Mouse (Mus musculus): ENCODE measurements at regions not wholly inside any gene's neighbourhood (a gene's known extent, or its start where the extent isn't known, plus 50 kb on each side); places are given as distances from the start of the nearest gene placed in this dataset.

- H3K27me3 ChIP-seq: no peaks in the 10 kb centered on the region
- ChIA-PET POLR2A (interaction anchor here (0.8 kb wide), 1 partner anchor 124 kb away, joined by 3 read pairs; no protein-coding TSS in a partner anchor), CTCF (no interaction called here)
- TF ChIP-seq CTCF (IDR thresholded peaks at IDR 0.05): no peak
- no peak for ATAC-seq
- in situ Hi-C loops (cut with MboI; ENCODE audit: low pct_unique_long_range_greater_than_20kb): no loop called here
- no peak for DNase-seq (ENCODE audit: low read depth, low spot score)
These were observed 248.9 kb downstream of the Nedd1 start for GRCm38 (mm10) chr10:92473282-92473681.

- ChIA-PET POLR2A (no interaction called here), CTCF (no interaction called here)
- DNase-seq (ENCODE audit: low read depth, low spot score): no peak
- no peak for TF ChIP-seq CTCF (IDR thresholded peaks at IDR 0.05)
- H3K27me3 ChIP-seq: no peaks in the 10 kb centered on the region
- in situ Hi-C loops (cut with MboI; ENCODE audit: low pct_unique_long_range_greater_than_20kb): no loop called here
- no peak for ATAC-seq
These were observed 251.1 kb downstream of the Nedd1 start for GRCm38 (mm10) chr10:92471111-92471510.

GRCm38 (mm10) chr10:92455195-92455594, 267.0 kb downstream of the Nedd1 start:
- POLR2A ChIA-PET: interaction anchor here (0.6 kb wide), 1 partner anchor 15 kb away, joined by 3 read pairs; no protein-coding TSS in a partner anchor
- ATAC-seq (no peak), DNase-seq (ENCODE audit: low read depth, low spot score) (no peak)
- in situ Hi-C loops (cut with MboI; ENCODE audit: low pct_unique_long_range_greater_than_20kb): no loop called here
- no peaks in the 10 kb centered on the region for H3K27me3 ChIP-seq
- CTCF ChIA-PET: interaction anchor here (1.0 kb wide), 1 partner anchor 13 kb away, joined by 3 read pairs; no protein-coding TSS in a partner anchor
- TF ChIP-seq CTCF (IDR thresholded peaks at IDR 0.05): no peak

- in situ Hi-C loops (cut with MboI; ENCODE audit: low pct_unique_long_range_greater_than_20kb): no loop called here
- DNase-seq (ENCODE audit: low read depth, low spot score): no peak
- no peaks in the 10 kb centered on the region for H3K27me3 ChIP-seq
- ChIA-PET POLR2A (no interaction called here), CTCF (interaction anchor here (1.2 to 1.9 kb wide), 2 partner anchors 9 to 12 kb away, joined by 3 to 4 read pairs; no protein-coding TSS in a partner anchor)
- no peak for ATAC-seq
- no peak for TF ChIP-seq CTCF (IDR thresholded peaks at IDR 0.05)
These were observed 268.7 kb downstream of the Nedd1 start for GRCm38 (mm10) chr10:92453550-92453949.

GRCm38 (mm10) chr10:92445957-92446356, 276.3 kb downstream of the Nedd1 start:
- CTCF ChIA-PET: no interaction called here
- H3K27me3 ChIP-seq: no peaks in the 10 kb centered on the region
- TF ChIP-seq CTCF (IDR thresholded peaks at IDR 0.05): no peak
- in situ Hi-C loops (cut with MboI; ENCODE audit: low pct_unique_long_range_greater_than_20kb): no loop called here
- ATAC-seq (no peak), DNase-seq (ENCODE audit: low read depth, low spot score) (no peak)
- POLR2A ChIA-PET: no interaction called here

DNA sequence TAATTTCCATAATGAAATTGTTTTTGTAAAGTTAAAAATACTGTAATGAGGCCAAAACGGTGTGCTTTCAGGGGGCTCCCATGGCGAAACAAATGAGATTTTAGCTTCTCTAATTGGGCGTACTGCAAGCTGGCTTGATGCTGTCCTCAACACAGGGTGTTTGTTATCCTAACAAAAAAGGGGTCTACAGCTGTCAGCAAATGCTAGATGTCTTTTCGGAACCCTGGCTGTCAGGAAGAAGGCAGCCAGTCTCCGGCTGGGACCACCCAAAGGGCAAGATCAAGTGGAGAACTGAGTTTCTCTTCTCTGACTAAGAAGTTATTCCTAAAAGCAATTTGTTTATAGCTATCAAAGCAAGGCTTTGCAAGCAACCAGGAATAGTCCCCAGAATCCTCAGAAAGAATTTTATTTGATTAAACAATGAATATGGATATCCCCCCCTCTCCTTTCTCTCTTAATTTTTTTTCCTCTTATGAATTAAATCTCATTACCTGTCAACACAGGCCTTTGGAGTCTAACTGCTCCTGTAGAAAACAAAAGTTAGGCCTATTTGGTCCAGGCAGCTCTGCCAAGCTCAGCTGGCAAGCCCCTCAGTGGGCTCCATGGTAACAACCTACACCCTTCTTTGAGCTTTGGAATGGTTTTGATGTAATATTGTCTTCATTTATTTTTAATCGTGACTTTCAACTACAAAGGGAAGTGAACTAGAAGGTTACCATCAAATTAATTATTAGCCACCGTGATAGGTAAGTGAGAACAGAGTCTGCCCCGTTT, 283.4 kb downstream of the Nedd1 start:
- in situ Hi-C loops (cut with MboI; ENCODE audit: low pct_unique_long_range_greater_than_20kb): no loop called here
- ATAC-seq (no peak), DNase-seq (ENCODE audit: low read depth, low spot score) (no peak)
- TF ChIP-seq CTCF (IDR thresholded peaks at IDR 0.05): no peak
- POLR2A ChIA-PET: interaction anchor here (0.6 kb wide), 1 partner anchor 55 kb away, joined by 3 read pairs; no protein-coding TSS in a partner anchor
- no peaks in the 10 kb centered on the region for H3K27me3 ChIP-seq
- CTCF ChIA-PET: no interaction called here

DNA sequence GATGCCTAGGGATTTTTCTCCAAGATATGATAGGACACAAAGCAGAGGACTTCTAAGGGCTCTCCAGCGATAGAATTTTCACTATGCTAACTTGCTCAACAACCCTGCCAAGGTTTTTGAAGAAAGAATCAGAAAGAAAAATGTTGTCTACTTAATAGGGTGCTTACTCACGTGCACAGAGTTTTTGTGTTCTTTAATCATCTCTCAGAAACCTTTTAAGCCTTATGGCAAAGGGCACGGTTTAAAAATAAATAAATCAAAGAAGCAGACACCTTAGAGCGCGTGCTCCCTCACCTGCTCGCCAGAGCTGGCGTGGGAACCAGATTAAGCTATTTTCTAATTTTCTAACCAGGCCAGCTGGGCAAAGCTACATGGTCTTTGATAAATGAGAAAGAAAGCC, 293.0 kb downstream of the Nedd1 start:
- in situ Hi-C loops (cut with MboI; ENCODE audit: low pct_unique_long_range_greater_than_20kb): no loop called here
- TF ChIP-seq CTCF (IDR thresholded peaks at IDR 0.05): no peak
- ChIA-PET CTCF (no interaction called here), POLR2A (no interaction called here)
- no peaks in the 10 kb centered on the region for H3K27me3 ChIP-seq
- DNase-seq (ENCODE audit: low read depth, low spot score) (no peak), ATAC-seq (no peak)

DNA sequence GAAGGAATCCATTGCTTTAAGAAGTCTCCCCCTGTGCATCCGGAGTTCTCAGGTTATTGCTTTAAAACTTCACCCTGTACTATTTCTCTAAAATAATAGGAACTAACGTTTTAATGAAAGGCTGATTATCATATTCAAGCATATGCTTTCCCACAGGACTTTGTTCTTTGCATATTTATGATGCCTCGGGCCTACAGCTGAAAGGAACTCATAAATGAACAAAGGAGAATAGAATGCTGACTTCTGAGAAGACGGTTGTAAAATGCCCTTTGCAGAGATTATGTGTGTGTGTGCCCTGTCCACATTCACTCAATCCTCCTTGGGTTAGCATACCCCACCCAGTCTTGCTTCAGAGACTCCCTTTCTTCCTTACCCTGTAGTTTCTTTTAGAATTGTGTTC, 294.2 kb downstream of the Nedd1 start:
- CTCF ChIA-PET: no interaction called here
- no peak for DNase-seq (ENCODE audit: low read depth, low spot score)
- no peaks in the 10 kb centered on the region for H3K27me3 ChIP-seq
- in situ Hi-C loops (cut with MboI; ENCODE audit: low pct_unique_long_range_greater_than_20kb): no loop called here
- ATAC-seq: no peak
- no peak for TF ChIP-seq CTCF (IDR thresholded peaks at IDR 0.05)
- POLR2A ChIA-PET: no interaction called here

DNA sequence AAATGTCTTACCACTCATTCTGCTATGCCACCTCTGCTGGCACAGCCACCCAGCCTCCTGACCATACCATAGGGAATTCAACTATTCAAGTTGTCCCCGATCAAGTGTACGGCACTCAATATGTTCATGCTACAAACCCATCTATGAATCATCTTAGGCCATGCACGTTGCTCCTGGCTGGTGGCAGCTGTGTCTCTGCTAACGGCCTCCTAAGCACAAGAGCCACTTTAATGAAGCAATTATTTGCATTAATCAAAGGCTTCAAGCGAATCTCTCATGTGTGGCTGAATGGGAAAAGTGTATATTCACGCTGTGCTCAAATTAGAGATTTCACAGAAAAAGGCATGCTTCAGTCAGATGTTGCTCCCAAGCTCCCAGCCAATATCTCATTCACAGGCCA, 295.8 kb downstream of the Nedd1 start:
- ATAC-seq: no peak
- H3K27me3 ChIP-seq: no peaks in the 10 kb centered on the region
- no peak for DNase-seq (ENCODE audit: low read depth, low spot score)
- CTCF ChIA-PET: no interaction called here
- POLR2A ChIA-PET: no interaction called here
- in situ Hi-C loops (cut with MboI; ENCODE audit: low pct_unique_long_range_greater_than_20kb): no loop called here
- TF ChIP-seq CTCF (IDR thresholded peaks at IDR 0.05): no peak

DNA sequence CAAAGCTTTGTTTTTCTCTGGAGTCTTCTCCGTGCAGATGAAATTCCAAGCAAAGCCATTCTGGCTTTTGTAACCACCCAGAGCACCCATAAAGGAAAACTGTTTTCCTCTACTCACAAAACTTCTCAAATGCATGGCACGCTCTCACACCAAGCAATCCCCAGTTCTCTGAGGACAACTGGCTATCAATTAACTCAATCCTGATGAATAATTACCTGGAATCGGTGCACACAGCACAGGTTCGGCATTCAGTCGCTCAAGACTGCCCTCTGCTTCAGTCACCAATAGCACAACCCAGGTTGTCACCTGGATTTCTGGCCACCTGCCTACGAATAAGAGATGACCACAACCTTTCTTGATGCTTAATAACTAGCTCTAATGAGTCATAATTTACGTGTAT, 309.5 kb downstream of the Nedd1 start:
- ATAC-seq: no peak
- H3K27me3 ChIP-seq: no peaks in the 10 kb centered on the region
- no peak for TF ChIP-seq CTCF (IDR thresholded peaks at IDR 0.05)
- no peak for DNase-seq (ENCODE audit: low read depth, low spot score)
- in situ Hi-C loops (cut with MboI; ENCODE audit: low pct_unique_long_range_greater_than_20kb): no loop called here
- ChIA-PET POLR2A (no interaction called here), CTCF (no interaction called here)

DNA sequence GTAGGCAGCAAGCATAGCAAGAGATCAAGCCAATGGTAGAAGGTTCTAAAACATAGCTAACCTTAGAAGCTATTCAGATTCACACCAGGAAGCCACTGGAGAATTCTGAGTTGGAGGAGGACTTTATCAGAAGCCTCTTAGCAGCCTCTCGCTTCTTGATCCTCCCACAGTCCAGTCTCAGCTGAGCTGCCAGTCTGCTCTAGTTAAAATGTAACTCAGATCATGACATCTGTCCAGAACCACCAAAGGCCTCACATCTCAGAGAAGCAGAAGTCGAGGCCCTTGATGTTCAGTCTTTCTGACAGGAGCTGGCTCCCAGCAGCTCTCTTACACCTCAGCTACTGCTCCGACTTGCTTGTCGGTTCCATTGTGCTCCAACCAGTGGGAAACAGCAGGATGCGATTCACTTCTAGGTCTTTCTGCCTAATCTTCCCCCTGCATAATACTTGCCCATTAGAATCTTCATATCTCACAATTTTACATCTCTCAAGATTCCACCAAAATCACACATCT, 311.4 kb downstream of the Nedd1 start:
- in situ Hi-C loops (cut with MboI; ENCODE audit: low pct_unique_long_range_greater_than_20kb): no loop called here
- ChIA-PET CTCF (no interaction called here), POLR2A (no interaction called here)
- no peaks in the 10 kb centered on the region for H3K27me3 ChIP-seq
- DNase-seq (ENCODE audit: low read depth, low spot score): no peak
- ATAC-seq: no peak
- no peak for TF ChIP-seq CTCF (IDR thresholded peaks at IDR 0.05)
